Comparison of ENCODE assay signal across 17 mouse cellular contexts in the genomic region with DNA sequence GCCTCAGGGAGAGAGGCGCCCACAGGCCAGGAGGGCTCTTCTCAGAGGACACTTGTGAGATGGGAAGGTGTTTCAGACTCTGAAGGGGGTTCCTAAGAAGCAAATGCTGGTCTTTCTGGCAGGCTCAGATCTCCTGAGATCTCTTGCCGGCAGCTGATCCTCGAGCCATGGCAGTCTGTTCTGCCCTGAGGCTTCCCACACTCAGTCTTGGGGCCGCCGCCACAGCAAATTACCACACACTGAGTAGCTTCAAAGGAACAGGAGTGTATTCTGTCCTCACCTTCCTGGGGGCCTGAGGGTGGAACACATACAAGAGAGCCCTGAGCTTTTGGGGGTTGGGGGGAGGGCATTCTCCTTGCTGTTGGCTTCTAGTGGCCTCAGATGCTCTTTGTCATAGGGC. TPM values are rescaled to one million over a fixed set of nuclear protein-coding genes. Genes with fewer than 3 reads are reported as not detected.
A peak's percentile ranks its signal among the peaks of the same experiment; 100 is the strongest.
DNase-seq lines count a peak whose midpoint lies in the region; ATAC-seq lines count a peak whose summit lies in the region.
"Had no signal": no experiment of that assay in that cellular context is flagged by ENCODE, and none has a peak within 500 bp of the region (broad histone marks: within the 10 kb centered on the region; RNA-seq: fewer than 3 reads in every experiment).

No protein-coding gene starts in this region.

- DNase-seq in heart, postnatal 36 days = no peak
- no peak for DNase-seq in hindbrain, embryonic 10.5 days (ENCODE audit: low spot score)
- no peak for DNase-seq in midbrain, embryonic 11.5 days (ENCODE audit: low spot score, missing footprints)
- DNase-seq in gastrocnemius, adult 18-20 months (ENCODE audit: low spot score) = no peak
- DNase-seq in layer of hippocampus, adult 9-11 months = no peak
- DNase-seq: B cell, adult 2 months; cerebellum, adult 18-20 months; heart, adult 11 months; thymus, postnatal 4 days had no signal

- H3K4me1 ChIP-seq in heart, embryonic 11.5 days (ENCODE audit: control insufficient read depth, insufficient read depth, low read length) = peaks cover 15% of the 10 kb centered on the region
- H3K4me1 ChIP-seq in hindbrain, embryonic 10.5 days (replicated peaks) = peaks cover 46% of the 10 kb centered on the region
- peaks cover 25% of the 10 kb centered on the region for H3K4me1 ChIP-seq in midbrain, embryonic 11.5 days (ENCODE audit: control insufficient read depth, insufficient read depth, low read length)
- H3K4me1 ChIP-seq in neural tube, embryonic 15.5 days = peaks cover 54% of the 10 kb centered on the region
- H3K4me1 ChIP-seq: intestine, embryonic 15.5 days; lung, embryonic 15.5 days had no signal

- H3K4me2 ChIP-seq in heart, embryonic 11.5 days = no peak overlapping the region
- no peak overlapping the region for H3K4me2 ChIP-seq in midbrain, embryonic 11.5 days
- no peak overlapping the region for H3K4me2 ChIP-seq in neural tube, embryonic 15.5 days
- H3K4me2 ChIP-seq: intestine, embryonic 15.5 days; liver, embryonic 11.5 days; lung, embryonic 15.5 days had no signal

- no peaks in the 10 kb centered on the region for H3K36me3 ChIP-seq in heart, embryonic 11.5 days (ENCODE audit: control insufficient read depth, insufficient read depth, low read length)
- peaks cover 38% of the 10 kb centered on the region for H3K36me3 ChIP-seq in hindbrain, embryonic 10.5 days
- no peaks in the 10 kb centered on the region for H3K36me3 ChIP-seq in midbrain, embryonic 11.5 days (ENCODE audit: control insufficient read depth, insufficient read depth, low read length)
- peaks cover 17% of the 10 kb centered on the region; the same call in 1 of the 2 replicates for H3K36me3 ChIP-seq in neural tube, embryonic 15.5 days
- H3K36me3 ChIP-seq: intestine, embryonic 15.5 days; lung, embryonic 15.5 days had no signal

- ATAC-seq in heart, embryonic 11.5 days (replicated peaks; ENCODE audit: insufficient number of reproducible peaks, low FRiP score, low TSS enrichment) = no peak
- no peak for ATAC-seq in midbrain, embryonic 11.5 days (ENCODE audit: low FRiP score)
- ATAC-seq in neural tube, embryonic 15.5 days (ENCODE audit: low FRiP score) = no peak
- no peak for ATAC-seq in cerebellum, adult (ENCODE audit: insufficient number of reproducible peaks, low FRiP score, low TSS enrichment)
- ATAC-seq: intestine, embryonic 15.5 days had no signal

- H3K27me3 ChIP-seq in heart, embryonic 11.5 days (ENCODE audit: control insufficient read depth, insufficient read depth, low read length) = no peaks in the 10 kb centered on the region
- H3K27me3 ChIP-seq in hindbrain, embryonic 10.5 days (ENCODE audit: insufficient read depth, poor library complexity, severe bottlenecking) = no peaks in the 10 kb centered on the region
- H3K27me3 ChIP-seq in midbrain, embryonic 11.5 days (ENCODE audit: control insufficient read depth, insufficient read depth, low read length) = no peaks in the 10 kb centered on the region
- H3K27me3 ChIP-seq in neural tube, embryonic 15.5 days (replicated peaks) = no peaks in the 10 kb centered on the region
- H3K27me3 ChIP-seq: intestine, embryonic 15.5 days; lung, embryonic 15.5 days had no signal

- H3K4me3 ChIP-seq in heart, embryonic 11.5 days (ENCODE audit: low read depth, low read length) = no peak overlapping the region
- no peak overlapping the region for H3K4me3 ChIP-seq in hindbrain, embryonic 10.5 days
- H3K4me3 ChIP-seq in midbrain, embryonic 11.5 days (ENCODE audit: low read depth, low read length) = no peak overlapping the region
- H3K4me3 ChIP-seq in neural tube, embryonic 15.5 days (replicated peaks) = no peak overlapping the region
- H3K4me3 ChIP-seq: intestine, embryonic 15.5 days; lung, embryonic 15.5 days; myocyte had no signal

- H3K27ac ChIP-seq in heart, embryonic 11.5 days (ENCODE audit: low read depth, low read length) = no peak overlapping the region
- peak overlapping the region; percentile 80 for H3K27ac ChIP-seq in hindbrain, embryonic 10.5 days
- H3K27ac ChIP-seq in midbrain, embryonic 11.5 days (ENCODE audit: low read depth, low read length) = peak overlapping the region; percentile 12; the same call in 1 of the 2 replicates
- H3K27ac ChIP-seq in neural tube, embryonic 15.5 days (replicated peaks) = peak overlapping the region; percentile 75
- H3K27ac ChIP-seq: intestine, embryonic 15.5 days; kidney, postnatal 0 days; lung, embryonic 15.5 days had no signal

- intact Hi-C loops in heart, postnatal 36 days (cut with DNase I) = no loop called here

- 38% methylated on average over 5 of the region's 5 CpGs for WGBS in heart, embryonic 11.5 days (ENCODE audit: insufficient replicate concordance)
- WGBS in hindbrain, embryonic 10.5 days = 48% methylated on average over 5 of the region's 5 CpGs
- WGBS in midbrain, embryonic 11.5 days = 53% methylated on average over 5 of the region's 5 CpGs
- WGBS in neural tube, embryonic 15.5 days = 37% methylated on average over 5 of the region's 5 CpGs

- no peaks in the 10 kb centered on the region for H3K9me3 ChIP-seq in heart, embryonic 11.5 days (replicated peaks; ENCODE audit: control insufficient read depth, low read length)
- H3K9me3 ChIP-seq in hindbrain, embryonic 10.5 days = no peaks in the 10 kb centered on the region
- H3K9me3 ChIP-seq in midbrain, embryonic 11.5 days (ENCODE audit: control insufficient read depth, low read length) = no peaks in the 10 kb centered on the region
- no peaks in the 10 kb centered on the region for H3K9me3 ChIP-seq in neural tube, embryonic 15.5 days (replicated peaks)
- H3K9me3 ChIP-seq: intestine, embryonic 15.5 days; lung, embryonic 15.5 days had no signal

- H3K9ac ChIP-seq in heart, embryonic 11.5 days (ENCODE audit: low read depth, low read length) = peak overlapping the region; percentile 16; the same call in 1 of the 2 replicates
- no peak overlapping the region for H3K9ac ChIP-seq in midbrain, embryonic 11.5 days (ENCODE audit: low read length)
- H3K9ac ChIP-seq in neural tube, embryonic 15.5 days (replicated peaks) = 0 out of 2 replicates have a peak overlapping the region, but pooled peaks have one; percentile 10
- H3K9ac ChIP-seq: intestine, embryonic 15.5 days; lung, embryonic 15.5 days had no signal

RNA-seq across cellular contexts. Expression of a gene that starts 33.8 kb away (rescaled TPM):
- 1.4 and 1.7 TPM in 2 replicates for polyA plus RNA-seq in heart, embryonic 11.5 days (2014; fragmentation: Nextera tagmentation; extraction: Ambion mirVana)
- total RNA-seq in heart, postnatal 36 days (2021) = 1 to 10 TPM; 1.1 to 1.4 TPM
- polyA plus RNA-seq in hindbrain, embryonic 10.5 days (2016; fragmentation: Nextera tagmentation; extraction: Ambion mirVana) = 17.0 and 29.0 TPM in 2 replicates
- 16.5 and 16.7 TPM in 2 replicates for polyA plus RNA-seq in midbrain, embryonic 11.5 days (2014; fragmentation: Nextera tagmentation; extraction: Ambion mirVana)
- 105 and 117 TPM in 2 replicates for polyA plus RNA-seq in neural tube, embryonic 15.5 days (2015; fragmentation: Nextera tagmentation; extraction: Ambion mirVana)
- total RNA-seq in gastrocnemius, adult 18-20 months (2021) = 1 to 10 TPM in 1 of 2 experiments, under 1 TPM in 1; 0.64 to 1.2 TPM

RNA-seq across cellular contexts. Expression of a gene that starts 56.6 kb away (rescaled TPM):
- 47.3 and 50.6 TPM in 2 replicates for polyA plus RNA-seq in heart, embryonic 11.5 days (2014; fragmentation: Nextera tagmentation; extraction: Ambion mirVana)
- 10 to 100 TPM; 16.0 to 16.6 TPM for total RNA-seq in heart, postnatal 36 days (2021)
- 62.0 and 69.7 TPM in 2 replicates for polyA plus RNA-seq in hindbrain, embryonic 10.5 days (2016; fragmentation: Nextera tagmentation; extraction: Ambion mirVana)
- 61.5 and 62.6 TPM in 2 replicates for polyA plus RNA-seq in midbrain, embryonic 11.5 days (2014; fragmentation: Nextera tagmentation; extraction: Ambion mirVana)
- 58.5 and 60.9 TPM in 2 replicates for polyA plus RNA-seq in neural tube, embryonic 15.5 days (2015; fragmentation: Nextera tagmentation; extraction: Ambion mirVana)
- total RNA-seq in gastrocnemius, adult 18-20 months (2021) = 10 to 100 TPM; 16.2 to 17.2 TPM
